Mouse (Mus musculus) midbrain, embryonic 15.5 days (tissue): ENCODE measurements at regions not wholly inside any gene's neighbourhood (a gene's known extent, or its start where the extent isn't known, plus 50 kb on each side); places are given as distances from the start of the nearest gene placed in this dataset.

Source experiments
- ATAC-seq: fragments of 200-750 bp; cut with Nextera tagmentation; replicated peaks from 2 replicates; pipeline ENCODE4 v1.8.0; 2017; ENCODE audit warnings: moderate TSS enrichment
- H3K27ac ChIP-seq: fragments of 300-500 bp; sonication (generic); 2 replicates; pipeline ENCODE4 v1.5.1; 2015; ENCODE audit warnings: mild to moderate bottlenecking, inconsistent platforms
- H3K27me3 ChIP-seq: fragments of 300-500 bp; sonication (generic); replicated peaks from 2 replicates; pipeline ENCODE4 v1.6.1; 2015; ENCODE audit warnings: inconsistent platforms
- H3K36me3 ChIP-seq: fragments of 300-500 bp; sonication (generic); replicated peaks from 2 replicates; pipeline ENCODE4 v1.6.1; 2015; ENCODE audit warnings: inconsistent platforms
- H3K4me1 ChIP-seq: fragments of 300-500 bp; sonication (generic); 2 replicates; pipeline ENCODE4 v1.6.1; 2015; ENCODE audit warnings: inconsistent platforms
- H3K4me2 ChIP-seq: fragments of 300-500 bp; sonication (generic); 2 replicates; pipeline ENCODE4 v1.6.1; 2015; ENCODE audit warnings: inconsistent platforms, mild to moderate bottlenecking, moderate library complexity
- H3K4me3 ChIP-seq: fragments of 300-500 bp; sonication (generic); 2 replicates; pipeline ENCODE4 v1.5.1; 2015; ENCODE audit warnings: mild to moderate bottlenecking, inconsistent platforms
- H3K9ac ChIP-seq: fragments of 300-500 bp; sonication (generic); 2 replicates; pipeline ENCODE4 v1.6.1; 2015; ENCODE audit warnings: mild to moderate bottlenecking, inconsistent platforms
- H3K9me3 ChIP-seq: fragments of 300-500 bp; sonication (generic); 2 replicates; pipeline ENCODE4 v1.6.1; 2016; ENCODE audit warnings: inconsistent platforms
- WGBS: fragments of 180-500 bp; shearing (Covaris S2); methylation state at CpG from one replicate; pipeline ENCODE4 v1.1.7; 2015; ENCODE audit warnings: mixed read lengths; 5-methylcytosine and 5-hydroxymethylcytosine counted together

- Histone ChIP-seq H3K9ac (no peak overlapping the region), H3K4me3 (no peak overlapping the region), H3K4me2 (no peak overlapping the region), H3K4me1 (peaks cover 22% of the 10 kb centered on the region), H3K36me3 (no peaks in the 10 kb centered on the region), H3K27ac (peak overlapping the region; percentile 62), H3K9me3 (no peaks in the 10 kb centered on the region), H3K27me3 (no peaks in the 10 kb centered on the region)
- peak; percentile 49; the same call in 1 of the 2 replicates for ATAC-seq
- 46% methylated on average over 5 of the region's 5 CpGs for WGBS
These were observed 136.0 kb upstream of the Fndc3a start for GRCm38 (mm10) chr14:72845621-72846440.

GRCm38 (mm10) chr14:72844753-72845369 is 135.1 kb upstream of the Fndc3a start:
- Histone ChIP-seq H3K4me2 (no peak overlapping the region), H3K27ac (peak overlapping the region; percentile 69), H3K36me3 (no peaks in the 10 kb centered on the region), H3K9me3 (no peaks in the 10 kb centered on the region), H3K27me3 (no peaks in the 10 kb centered on the region), H3K4me1 (peaks cover 22% of the 10 kb centered on the region), H3K9ac (no peak overlapping the region), H3K4me3 (no peak overlapping the region)
- 34% methylated on average over 5 of the region's 5 CpGs for whole genome bisulfite sequencing
- ATAC-seq, result peak; percentile 83

- Histone ChIP-seq H3K4me1 (peaks cover 22% of the 10 kb centered on the region), H3K4me2 (no peak overlapping the region), H3K9ac (no peak overlapping the region), H3K36me3 (no peaks in the 10 kb centered on the region), H3K27me3 (no peaks in the 10 kb centered on the region), H3K9me3 (no peaks in the 10 kb centered on the region), H3K4me3 (no peak overlapping the region), H3K27ac (no peak overlapping the region)
- WGBS, result 25% methylated on average over 1 of the region's 1 CpGs
- ATAC-seq, result peak; percentile 69; the same call in 1 of the 2 replicates
These were observed 131.9 kb upstream of the Fndc3a start for GRCm38 (mm10) chr14:72841753-72842152.

- 91% methylated on average over 4 of the region's 4 CpGs for WGBS
- no peaks in the 10 kb centered on the region for H3K36me3 ChIP-seq
- no peak overlapping the region for H3K9ac ChIP-seq
- H3K4me1 ChIP-seq, result no peaks in the 10 kb centered on the region
- no peak overlapping the region for H3K4me2 ChIP-seq
- no peaks in the 10 kb centered on the region for H3K9me3 ChIP-seq
- no peak overlapping the region for H3K27ac ChIP-seq
- H3K4me3 ChIP-seq, result no peak overlapping the region
- no peaks in the 10 kb centered on the region for H3K27me3 ChIP-seq
- ATAC-seq, result no peak
These were observed 125.4 kb upstream of the Fndc3a start for GRCm38 (mm10) chr14:72835158-72835557.

GRCm38 (mm10) chr14:72829261-72829660 is 119.5 kb upstream of the Fndc3a start:
- Histone ChIP-seq H3K9ac (no peak overlapping the region), H3K4me3 (no peak overlapping the region), H3K36me3 (no peaks in the 10 kb centered on the region), H3K4me1 (no peaks in the 10 kb centered on the region), H3K4me2 (no peak overlapping the region), H3K9me3 (no peaks in the 10 kb centered on the region), H3K27me3 (no peaks in the 10 kb centered on the region), H3K27ac (no peak overlapping the region)
- WGBS, result 47% methylated on average over 5 of the region's 5 CpGs
- ATAC-seq, result no peak

GRCm38 (mm10) chr14:72825549-72825948 is 115.7 kb upstream of the Fndc3a start:
- no peak for ATAC-seq
- no peaks in the 10 kb centered on the region for H3K36me3 ChIP-seq
- H3K4me3 ChIP-seq, result no peak overlapping the region
- no peaks in the 10 kb centered on the region for H3K27me3 ChIP-seq
- H3K4me1 ChIP-seq, result no peaks in the 10 kb centered on the region
- no peak overlapping the region for H3K9ac ChIP-seq
- no peak overlapping the region for H3K27ac ChIP-seq
- WGBS, result 69% methylated on average over 4 of the region's 4 CpGs
- no peak overlapping the region for H3K4me2 ChIP-seq
- H3K9me3 ChIP-seq, result no peaks in the 10 kb centered on the region

GRCm38 (mm10) chr14:72822231-72822615 is 112.4 kb upstream of the Fndc3a start:
- no peak for ATAC-seq
- peaks cover 7% of the 10 kb centered on the region for H3K4me1 ChIP-seq

GRCm38 (mm10) chr14:72821517-72822230 is 111.9 kb upstream of the Fndc3a start:
- peaks cover 11% of the 10 kb centered on the region for H3K4me1 ChIP-seq
- H3K36me3 ChIP-seq, result no peaks in the 10 kb centered on the region
- H3K4me2 ChIP-seq, result no peak overlapping the region
- H3K27ac ChIP-seq, result no peak overlapping the region
- H3K27me3 ChIP-seq, result no peaks in the 10 kb centered on the region
- no peak for ATAC-seq
- 84% methylated on average over 13 of the region's 13 CpGs for WGBS
- H3K4me3 ChIP-seq, result no peak overlapping the region
- H3K9ac ChIP-seq, result no peak overlapping the region
- H3K9me3 ChIP-seq, result no peaks in the 10 kb centered on the region

More at GRCm38 (mm10) chr14:72822231-72822615, 112.4 kb upstream of the Fndc3a start:
- H3K4me2 ChIP-seq, result no peak overlapping the region
- no peak overlapping the region for H3K9ac ChIP-seq
- H3K36me3 ChIP-seq, result no peaks in the 10 kb centered on the region
- no peaks in the 10 kb centered on the region for H3K27me3 ChIP-seq
- 68% methylated on average over 3 of the region's 3 CpGs for WGBS
- no peak overlapping the region for H3K4me3 ChIP-seq
- no peak overlapping the region for H3K27ac ChIP-seq
- no peaks in the 10 kb centered on the region for H3K9me3 ChIP-seq

GRCm38 (mm10) chr14:72819037-72819436 is 109.2 kb upstream of the Fndc3a start:
- no peak overlapping the region for H3K4me2 ChIP-seq
- H3K4me3 ChIP-seq, result no peak overlapping the region
- no peaks in the 10 kb centered on the region for H3K9me3 ChIP-seq
- no peak overlapping the region for H3K27ac ChIP-seq
- WGBS, result 92% methylated on average over 4 of the region's 4 CpGs
- H3K27me3 ChIP-seq, result no peaks in the 10 kb centered on the region
- no peak for ATAC-seq
- H3K36me3 ChIP-seq, result no peaks in the 10 kb centered on the region
- no peak overlapping the region for H3K9ac ChIP-seq
- H3K4me1 ChIP-seq, result peaks cover 18% of the 10 kb centered on the region

- Histone ChIP-seq H3K36me3 (no peaks in the 10 kb centered on the region), H3K9ac (no peak overlapping the region), H3K4me2 (peak overlapping the region; percentile 35; the same call in 1 of the 2 replicates), H3K27ac (no peak overlapping the region), H3K4me1 (peaks cover 18% of the 10 kb centered on the region), H3K27me3 (no peaks in the 10 kb centered on the region), H3K4me3 (no peak overlapping the region), H3K9me3 (no peaks in the 10 kb centered on the region)
- WGBS, result 83% methylated on average over 5 of the region's 5 CpGs
- no peak for ATAC-seq
These were observed 108.0 kb upstream of the Fndc3a start for GRCm38 (mm10) chr14:72817764-72818163.

GRCm38 (mm10) chr14:72816847-72817246 is 107.0 kb upstream of the Fndc3a start:
- H3K9me3 ChIP-seq, result no peaks in the 10 kb centered on the region
- peak overlapping the region; percentile 77 for H3K27ac ChIP-seq
- H3K4me1 ChIP-seq, result peaks cover 18% of the 10 kb centered on the region
- H3K4me3 ChIP-seq, result no peak overlapping the region
- 9% methylated on average over 10 of the region's 10 CpGs for WGBS
- H3K4me2 ChIP-seq, result peak overlapping the region; percentile 35
- no peaks in the 10 kb centered on the region for H3K27me3 ChIP-seq
- no peak overlapping the region for H3K9ac ChIP-seq
- peak; percentile 94 for ATAC-seq
- no peaks in the 10 kb centered on the region for H3K36me3 ChIP-seq

GRCm38 (mm10) chr14:72809138-72809537 is 99.3 kb upstream of the Fndc3a start:
- H3K9me3 ChIP-seq, result no peaks in the 10 kb centered on the region

More at GRCm38 (mm10) chr14:72809138-72809537, 99.3 kb upstream of the Fndc3a start:
- H3K4me2 ChIP-seq, result no peak overlapping the region
- ATAC-seq, result no peak
- no peaks in the 10 kb centered on the region for H3K36me3 ChIP-seq
- 83% methylated on average over 2 of the region's 2 CpGs for WGBS
- H3K4me1 ChIP-seq, result no peaks in the 10 kb centered on the region
- H3K4me3 ChIP-seq, result no peak overlapping the region
- no peak overlapping the region for H3K9ac ChIP-seq
- H3K27me3 ChIP-seq, result no peaks in the 10 kb centered on the region
- H3K27ac ChIP-seq, result no peak overlapping the region
